Mouse (Mus musculus) c-Kit-positive CD71-positive TER-119-negative erythroid progenitor cells, embryonic 14.5 days (primary cell): ENCODE results near the gene Slc34a3.

Experiments
- DNase-seq: peaks from one replicate; pipeline ENCODE4 v3.0.0-alpha.2; 2013; ENCODE audit warnings: low read depth

The Slc34a3 gene

GRCm38 (mm10) chr2:25252331-25252730 is 18.2 kb upstream of the Slc34a3 start:
- DNase-seq = no peak

GRCm38 (mm10) chr2:25246183-25247072 is 12.3 kb upstream of the Slc34a3 start, which contains the start of gene AL732309.1:
Gene AL732309.1, minus strand, starts transcription at chr2:25246863.
- DNase-seq = no peak

DNA sequence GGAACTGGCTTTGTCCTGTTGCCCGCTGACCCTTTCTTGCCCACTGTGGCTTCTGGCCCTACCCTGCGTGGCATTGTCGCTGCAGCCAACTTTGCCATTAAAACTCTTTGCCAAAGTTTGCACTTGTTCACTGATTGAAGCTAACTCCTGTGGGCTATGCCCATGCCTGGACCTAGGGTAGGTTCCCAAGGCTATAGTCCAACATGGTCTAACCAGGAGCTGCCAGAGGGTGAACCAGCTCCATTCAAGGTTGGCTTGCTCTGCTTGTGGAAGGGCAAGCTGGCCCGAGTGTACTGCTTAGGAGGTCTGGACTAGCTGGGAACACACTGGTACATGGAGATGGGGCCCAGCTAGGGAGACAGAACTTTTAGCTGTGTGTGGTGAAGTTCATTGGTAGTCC is 10.0 kb upstream of the Slc34a3 start:
- DNase-seq = no peak

DNA sequence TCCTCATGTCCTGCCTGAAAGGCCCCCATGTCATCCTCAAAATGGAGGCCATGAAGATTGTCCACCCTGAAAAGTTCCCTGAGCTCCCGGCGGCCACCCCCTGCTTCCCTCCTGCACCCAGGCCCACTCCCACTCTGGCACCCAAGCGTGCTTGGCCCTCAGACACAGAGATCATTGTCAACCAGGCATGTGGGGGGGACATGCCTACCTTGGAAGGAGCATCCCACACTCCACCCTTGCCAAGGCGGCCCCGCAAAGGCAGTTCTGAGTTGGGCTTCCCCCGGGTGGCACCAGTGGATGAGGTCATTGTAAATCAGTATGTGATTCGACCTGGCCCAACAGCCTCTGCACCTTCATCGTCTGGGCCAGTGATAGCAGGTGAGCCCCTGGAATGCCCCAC is 9.2 kb upstream of the Slc34a3 start:
- DNase-seq = no peak

GRCm38 (mm10) chr2:25242101-25242506 is 7.9 kb upstream of the Slc34a3 start, which contains the start of the genes Rnf208 and Cysrt1:
Gene Rnf208, plus strand, starts transcription at chr2:25242255.
Gene Cysrt1, minus strand, starts transcription at chr2:25242452.
- DNase-seq = no peak

- DNase-seq = no peak
These were observed 7.2 kb upstream of the Slc34a3 start for GRCm38 (mm10) chr2:25241438-25241775.

DNA sequence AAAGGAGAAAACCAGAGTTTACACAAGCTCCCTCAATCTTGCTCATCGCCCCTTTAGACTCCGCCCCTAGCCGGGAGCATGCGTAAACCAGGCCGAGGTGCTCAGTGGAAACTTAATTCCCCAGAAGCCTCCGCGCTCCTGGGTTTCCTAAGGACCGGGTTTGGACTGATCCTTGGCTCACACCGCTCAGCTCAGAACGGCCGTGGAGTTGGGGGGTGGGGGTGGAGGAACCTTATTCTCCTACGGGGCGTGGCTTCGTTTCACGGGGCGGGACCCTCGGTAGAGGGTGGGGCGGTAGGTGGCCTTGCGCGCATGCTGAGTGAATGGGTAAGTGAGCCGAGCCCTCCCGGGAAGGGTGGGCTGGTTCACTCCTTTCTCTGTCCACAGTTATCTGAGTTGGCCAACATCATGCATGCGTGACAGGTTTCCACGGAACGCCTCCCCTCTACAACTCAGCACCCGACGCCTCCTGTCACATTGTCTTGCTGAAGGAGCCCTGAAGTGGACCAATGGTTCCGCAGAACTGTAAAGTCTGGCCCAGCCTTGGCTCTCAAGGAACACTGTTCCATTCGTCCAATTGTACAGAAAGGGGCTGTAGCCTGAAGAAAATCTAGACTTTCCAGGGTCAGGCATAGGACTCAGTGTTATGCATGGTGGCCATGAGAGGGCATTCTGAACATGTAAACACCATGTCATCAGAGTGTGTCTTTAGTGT is 6.7 kb upstream of the Slc34a3 start:
- no peak for DNase-seq

DNA sequence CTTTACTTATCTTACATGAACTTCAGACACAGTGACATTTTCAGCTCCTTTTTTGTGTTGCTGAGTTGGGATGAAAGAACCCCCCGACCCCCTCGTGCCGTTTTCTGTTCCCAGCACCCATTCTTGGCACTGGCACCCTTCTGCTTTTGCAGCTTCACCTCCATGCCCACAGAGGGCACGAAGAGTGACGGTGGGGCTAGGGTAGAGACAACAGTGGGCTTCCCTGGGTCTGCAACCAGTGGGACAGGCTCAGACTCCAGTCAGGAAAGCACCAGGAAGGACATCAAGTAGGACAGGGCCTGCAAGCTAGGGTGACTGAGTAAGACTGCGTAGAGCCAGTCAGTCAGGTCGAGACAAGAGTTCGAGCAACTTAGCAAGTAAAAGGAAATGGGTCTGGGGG is 6.1 kb upstream of the Slc34a3 start:
- no peak for DNase-seq

- DNase-seq = no peak
These were observed 5.6 kb upstream of the Slc34a3 start for GRCm38 (mm10) chr2:25239766-25240165.

DNA sequence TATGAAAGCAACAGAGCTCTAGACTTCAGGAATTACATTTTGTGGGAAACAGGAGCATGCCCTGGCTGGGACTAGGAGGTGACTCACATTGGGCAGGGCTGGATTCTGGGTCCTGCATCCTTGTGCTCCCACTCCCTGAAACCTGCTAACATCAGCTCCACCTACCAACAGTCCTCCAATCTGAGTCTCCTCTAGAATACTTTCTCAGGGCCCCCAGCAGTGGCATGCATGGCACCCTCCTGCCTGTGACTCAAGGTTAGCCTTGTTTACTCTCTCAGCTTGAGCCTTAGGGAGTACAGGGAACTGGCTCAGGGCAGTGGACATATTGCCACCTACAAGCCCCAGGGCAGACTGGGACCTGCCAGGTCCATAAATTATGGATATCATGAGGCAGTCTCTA is 3.9 kb upstream of the Slc34a3 start:
- DNase-seq = no peak

- no peak for DNase-seq
These were observed 3.4 kb upstream of the Slc34a3 start for GRCm38 (mm10) chr2:25237522-25237921.

DNA sequence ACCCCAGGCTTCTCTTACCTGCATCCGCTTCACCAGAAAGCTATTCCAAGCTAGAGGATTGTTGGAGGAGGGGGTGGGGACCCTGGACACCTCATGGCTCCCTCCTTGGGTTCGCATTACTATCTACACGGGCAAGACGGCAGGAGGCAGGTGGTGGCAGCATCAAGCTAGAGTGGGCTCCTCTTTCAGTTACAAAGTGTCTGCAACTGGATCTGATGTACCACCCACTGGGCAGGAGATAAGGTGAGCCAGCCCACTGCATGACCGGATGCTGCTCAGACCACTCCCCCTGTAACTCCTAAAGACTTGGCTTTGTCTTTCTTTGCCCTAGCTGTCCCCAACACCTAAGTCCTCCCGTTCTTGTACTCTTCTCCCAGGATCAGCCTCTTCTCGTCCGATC is 2.5 kb upstream of the Slc34a3 start, which contains the start of gene Rnf224:
Gene Rnf224 (minus strand): TSS at position 174 of the 400 bp plus-strand sequence.
- no peak for DNase-seq

GRCm38 (mm10) chr2:25234551-25235220 is 522 bp upstream of the Slc34a3 start:
- DNase-seq = no peak

GRCm38 (mm10) chr2:25233421-25233820 is 743 bp downstream of the Slc34a3 start:
- DNase-seq = no peak

DNA sequence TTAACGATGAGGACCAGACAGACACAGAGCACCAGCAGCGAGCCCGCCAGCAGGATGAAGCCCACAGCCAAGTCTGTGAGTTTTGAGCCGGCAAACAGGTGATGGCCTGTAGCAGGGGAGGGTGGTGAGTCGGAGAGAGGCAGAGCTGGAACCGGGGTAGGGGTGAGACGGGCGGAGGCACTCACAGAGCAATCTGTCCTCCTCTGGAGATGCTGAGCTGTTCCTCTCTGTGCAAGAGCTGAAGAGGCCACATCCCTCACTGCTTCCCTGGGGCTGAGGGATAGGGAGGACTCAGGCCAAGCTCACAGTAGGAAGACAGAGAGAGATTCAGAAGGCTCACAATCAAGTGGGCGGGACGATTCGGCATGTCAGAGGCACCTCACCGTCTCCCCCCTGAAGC is 3.1 kb downstream of the Slc34a3 start:
- DNase-seq = no peak

- no peak for DNase-seq
These were observed 3.6 kb downstream of the Slc34a3 start for GRCm38 (mm10) chr2:25230581-25230980.

GRCm38 (mm10) chr2:25229582-25229981 is 4.6 kb downstream of the Slc34a3 start:
- no peak for DNase-seq

DNA sequence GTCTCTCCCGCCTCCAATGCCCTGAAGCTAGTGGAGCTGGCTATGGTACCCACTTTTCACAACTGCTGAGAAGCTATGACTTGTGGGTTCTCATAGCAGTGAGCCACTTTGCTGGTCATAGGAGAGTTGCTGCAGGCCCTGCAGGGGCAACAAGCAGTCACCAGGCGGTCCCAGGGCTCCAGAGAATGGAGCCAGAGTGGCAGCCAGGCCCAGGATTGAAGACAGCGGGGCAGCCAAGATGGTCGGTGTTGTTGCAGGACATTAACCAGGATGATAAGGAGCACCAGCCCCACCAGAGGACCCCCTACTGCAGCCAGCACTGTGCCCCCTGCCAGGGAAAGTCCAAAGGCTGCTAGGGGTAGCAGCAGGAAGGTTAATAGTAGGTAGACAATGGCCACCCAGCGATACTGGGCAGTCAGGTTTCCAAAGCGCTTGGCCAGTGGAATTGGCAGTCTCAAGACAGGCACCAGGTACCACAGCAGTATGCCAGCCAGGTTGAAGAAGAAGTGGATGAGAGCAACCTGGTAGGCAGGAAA is 5.1 kb downstream of the Slc34a3 start:
- DNase-seq = no peak

- DNase-seq = peak; percentile 86
These were observed 5.7 kb downstream of the Slc34a3 start for GRCm38 (mm10) chr2:25228431-25228889.

DNA sequence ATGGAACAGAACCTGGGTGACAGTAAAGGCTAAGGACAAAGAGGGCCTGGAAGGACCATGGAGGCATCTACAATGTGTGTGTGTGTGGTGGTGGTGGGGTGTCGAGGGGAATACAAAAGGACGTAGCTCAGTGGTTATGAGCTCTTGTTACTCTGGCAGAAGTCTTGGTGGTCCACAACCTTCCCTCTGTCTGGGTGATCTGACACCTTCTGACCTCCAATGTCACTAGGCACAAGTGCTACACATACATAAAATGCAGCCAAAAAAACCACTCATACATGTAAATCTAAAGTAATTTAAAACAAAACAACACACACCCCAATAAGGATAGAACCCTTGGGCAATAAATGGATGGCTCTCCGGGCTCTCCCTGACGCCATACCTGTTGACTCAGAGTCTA is 6.8 kb downstream of the Slc34a3 start:
- no peak for DNase-seq

DNA sequence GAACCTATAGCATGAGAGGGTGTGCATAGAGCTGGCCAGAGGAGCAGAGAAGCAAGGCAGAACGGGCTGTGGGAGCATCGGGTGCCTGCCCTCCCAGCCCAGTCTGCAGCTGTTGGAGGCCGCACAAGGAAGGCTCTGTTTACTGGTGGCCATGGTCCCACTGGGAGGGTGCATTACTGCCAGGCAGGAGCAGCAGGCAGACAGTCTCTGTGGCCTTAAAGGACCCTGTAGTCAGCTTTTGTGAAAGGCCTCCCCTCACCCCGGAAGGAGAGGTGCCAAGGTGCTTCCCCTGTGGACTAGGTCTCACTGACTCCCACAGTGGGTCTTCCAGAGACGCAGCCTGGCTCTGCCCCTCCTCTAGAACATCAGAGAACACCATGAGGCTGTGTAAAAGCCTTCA is 7.3 kb downstream of the Slc34a3 start:
- no peak for DNase-seq

- no peak for DNase-seq
These were observed 8.3 kb downstream of the Slc34a3 start for GRCm38 (mm10) chr2:25225811-25226379.
